ENCODE assay signal across 8 mouse cellular contexts in genomic region chr2:73584645-73585346, GRCm38 (mm10). TPM values are rescaled to one million over a fixed set of nuclear protein-coding genes. Genes with fewer than 3 reads are reported as not detected.
A peak's percentile ranks its signal among the peaks of the same experiment; 100 is the strongest.
DNase-seq lines count a peak whose midpoint lies in the region; ATAC-seq and TF ChIP-seq lines count a peak whose summit lies in the region.

No protein-coding gene starts in this region.

- peak; percentile 71 for DNase-seq in CD4-positive, CD25-positive, alpha-beta regulatory T cell, adult 2 months (ENCODE audit: low read depth, low spot score)
- DNase-seq in adrenal gland, postnatal 4 days (ENCODE audit: low spot score in 2 of 2), result peak; percentile 38 to 53
- peak; percentile 90 for DNase-seq in kidney, postnatal 0 days (ENCODE audit: low spot score)
- peak; percentile 68 for DNase-seq in lung, adult 2 months
- DNase-seq in thymus, postnatal 36 days, result peak; percentile 42 to 43

- peak; percentile 75 for TF ChIP-seq CTCF in kidney, postnatal 0 days (IDR thresholded peaks at IDR 0.05; ENCODE audit: low read depth)
- TF ChIP-seq CTCF in lung, adult 2 months (IDR thresholded peaks at IDR 0.05; ENCODE audit: insufficient read depth, low read length), result peak; percentile 65

- H3K4me1 ChIP-seq in embryonic facial prominence, embryonic 15.5 days, result peaks cover 22% of the 10 kb centered on the region
- peaks cover 13 to 33% of the 10 kb centered on the region in 2 experiments for H3K4me1 ChIP-seq in heart, embryonic 14.5 days (ENCODE audit: control insufficient read depth in 2 of 2, insufficient read depth in 2 of 2, low read length in 2 of 2)
- peaks cover 10% of the 10 kb centered on the region; the same call in 1 of the 2 replicates for H3K4me1 ChIP-seq in kidney, postnatal 0 days (replicated peaks; ENCODE audit: insufficient read depth, low read length)
- no peaks in the 10 kb centered on the region for H3K4me1 ChIP-seq in lung, adult 2 months (ENCODE audit: control insufficient read depth, insufficient read depth, low read length)
- H3K4me1 ChIP-seq in neural tube, embryonic 15.5 days, result peaks cover 17% of the 10 kb centered on the region

- no peaks in the 10 kb centered on the region for H3K9me3 ChIP-seq in embryonic facial prominence, embryonic 15.5 days (replicated peaks)
- no peaks in the 10 kb centered on the region for H3K9me3 ChIP-seq in heart, embryonic 14.5 days (ENCODE audit: control insufficient read depth, low read length)
- H3K9me3 ChIP-seq in kidney, postnatal 0 days (replicated peaks; ENCODE audit: low read length), result no peaks in the 10 kb centered on the region
- H3K9me3 ChIP-seq in neural tube, embryonic 15.5 days (replicated peaks), result no peaks in the 10 kb centered on the region

- 2% methylated on average over 18 of the region's 18 CpGs for WGBS in embryonic facial prominence, embryonic 15.5 days
- 2% methylated on average over 16 of the region's 18 CpGs for WGBS in heart, embryonic 14.5 days
- WGBS in kidney, postnatal 0 days, result 1% methylated on average over 18 of the region's 18 CpGs
- 2% methylated on average over 18 of the region's 18 CpGs for WGBS in lung, adult 2 months
- WGBS in neural tube, embryonic 15.5 days, result 2% methylated on average over 17 of the region's 18 CpGs

- ATAC-seq in embryonic facial prominence, embryonic 15.5 days (ENCODE audit: insufficient number of reproducible peaks, low FRiP score, low TSS enrichment, low read depth), result peak; percentile 77; the same call in 1 of the 2 replicates
- ATAC-seq in heart, embryonic 14.5 days (ENCODE audit: insufficient number of reproducible peaks, insufficient read depth, low FRiP score, low read depth), result peak; percentile 70
- peak; percentile 76 for ATAC-seq in kidney, postnatal 0 days (replicated peaks; ENCODE audit: low FRiP score, low read depth)
- ATAC-seq in neural tube, embryonic 15.5 days (ENCODE audit: low FRiP score), result peak; percentile 88

- H3K36me3 ChIP-seq in embryonic facial prominence, embryonic 15.5 days, result no peaks in the 10 kb centered on the region
- H3K36me3 ChIP-seq in heart, embryonic 14.5 days (ENCODE audit: control insufficient read depth, insufficient read depth, low read length), result no peaks in the 10 kb centered on the region
- H3K36me3 ChIP-seq in kidney, postnatal 0 days (ENCODE audit: insufficient read depth, low read length), result no peaks in the 10 kb centered on the region
- no peaks in the 10 kb centered on the region for H3K36me3 ChIP-seq in neural tube, embryonic 15.5 days

- TF ChIP-seq POLR2A in lung, adult 2 months (IDR thresholded peaks at IDR 0.05; ENCODE audit: borderline replicate concordance, extremely low read depth, low read depth, low read length), result peak; percentile 54; the same call in 1 of the 2 replicates

- peak overlapping the region; percentile 49 for H3K4me3 ChIP-seq in embryonic facial prominence, embryonic 15.5 days (replicated peaks)
- H3K4me3 ChIP-seq in heart, embryonic 14.5 days (ENCODE audit: control insufficient read depth in 1 of 2, insufficient read depth in 1 of 2, low read depth in 1 of 2, low read length in 2 of 2), result peak overlapping the region; percentile 44 to 63
- H3K4me3 ChIP-seq in kidney, postnatal 0 days (replicated peaks; ENCODE audit: low read depth, low read length), result peak overlapping the region; percentile 39
- peak overlapping the region; percentile 97 for H3K4me3 ChIP-seq in lung, adult 2 months (replicated peaks; ENCODE audit: extremely low read depth, low read depth, low read length)
- peak overlapping the region; percentile 41 for H3K4me3 ChIP-seq in neural tube, embryonic 15.5 days (replicated peaks)

- peaks cover 4% of the 10 kb centered on the region for H3K27me3 ChIP-seq in embryonic facial prominence, embryonic 15.5 days
- H3K27me3 ChIP-seq in heart, embryonic 14.5 days (ENCODE audit: control insufficient read depth, insufficient read depth, low read length), result no peaks in the 10 kb centered on the region
- H3K27me3 ChIP-seq in kidney, postnatal 0 days (ENCODE audit: insufficient read depth, low read length), result no peaks in the 10 kb centered on the region
- H3K27me3 ChIP-seq in neural tube, embryonic 15.5 days (replicated peaks), result 0 out of 2 replicates have a peak, but pooled peaks cover 4% of the 10 kb centered on the region

- H3K9ac ChIP-seq in embryonic facial prominence, embryonic 15.5 days, result 0 out of 2 replicates have a peak overlapping the region, but pooled peaks have one; percentile 15
- H3K9ac ChIP-seq in heart, embryonic 14.5 days (ENCODE audit: low read length), result peak overlapping the region; percentile 68
- H3K9ac ChIP-seq in kidney, postnatal 0 days (ENCODE audit: low read depth, low read length), result peak overlapping the region; percentile 49; the same call in 1 of the 2 replicates
- H3K9ac ChIP-seq in neural tube, embryonic 15.5 days (replicated peaks), result peak overlapping the region; percentile 26

- H3K4me2 ChIP-seq in embryonic facial prominence, embryonic 15.5 days (replicated peaks), result peak overlapping the region; percentile 60
- H3K4me2 ChIP-seq in heart, embryonic 14.5 days (ENCODE audit: low read length), result peak overlapping the region; percentile 73
- peak overlapping the region; percentile 59 for H3K4me2 ChIP-seq in kidney, postnatal 0 days (ENCODE audit: low read length)
- H3K4me2 ChIP-seq in neural tube, embryonic 15.5 days, result peak overlapping the region; percentile 61

- 0 out of 2 replicates have a peak overlapping the region, but pooled peaks have one; percentile 28 for H3K27ac ChIP-seq in embryonic facial prominence, embryonic 15.5 days (replicated peaks)
- no peak overlapping the region for H3K27ac ChIP-seq in heart, embryonic 14.5 days (replicated peaks in 1 of 2; ENCODE audit: control insufficient read depth in 1 of 2, insufficient read depth in 1 of 2, low read depth in 2 of 2, low read length in 2 of 2)
- peak overlapping the region; percentile 20; the same call in 1 of the 2 replicates for H3K27ac ChIP-seq in kidney, postnatal 0 days
- H3K27ac ChIP-seq in neural tube, embryonic 15.5 days (replicated peaks), result no peak overlapping the region

RNA-seq across cellular contexts. Expression of gene Chrna1, which starts 4.7 kb away (rescaled TPM):
- under 1 TPM; 0.56 to 0.87 TPM for total RNA-seq in adrenal gland, postnatal 4 days (2021)
- 14.1 and 19.8 TPM in 2 replicates for polyA plus RNA-seq in embryonic facial prominence, embryonic 15.5 days (2015; fragmentation: Nextera tagmentation; extraction: Ambion mirVana)
- polyA plus RNA-seq in heart, embryonic 14.5 days (2014; fragmentation: Nextera tagmentation; extraction: Ambion mirVana), result 0.09 TPM in 1 of 2 replicates, not detected in the other
- polyA plus RNA-seq in kidney, postnatal 0 days (2015; fragmentation: Nextera tagmentation; extraction: Ambion mirVana), result 0.11 and 0.15 TPM in 2 replicates
- polyA plus RNA-seq in lung, adult 2 months (2012; rRNA removed), result 0.66 TPM in 1 of 2 replicates, not detected in the other
- 0.73 and 0.78 TPM in 2 replicates for polyA plus RNA-seq in neural tube, embryonic 15.5 days (2015; fragmentation: Nextera tagmentation; extraction: Ambion mirVana)

RNA-seq across cellular contexts. Expression of gene Wipf1, which starts 55.3 kb away (rescaled TPM):
- 10 to 100 TPM; 20.4 to 22.1 TPM for total RNA-seq in adrenal gland, postnatal 4 days (2021)
- 17.5 and 20.0 TPM in 2 replicates for polyA plus RNA-seq in embryonic facial prominence, embryonic 15.5 days (2015; fragmentation: Nextera tagmentation; extraction: Ambion mirVana)
- polyA plus RNA-seq in heart, embryonic 14.5 days (2014; fragmentation: Nextera tagmentation; extraction: Ambion mirVana), result 7.0 and 7.6 TPM in 2 replicates
- 7.6 and 8.0 TPM in 2 replicates for polyA plus RNA-seq in kidney, postnatal 0 days (2015; fragmentation: Nextera tagmentation; extraction: Ambion mirVana)
- 23.1 and 23.8 TPM in 2 replicates for polyA plus RNA-seq in lung, adult 2 months (2012; rRNA removed)
- polyA plus RNA-seq in neural tube, embryonic 15.5 days (2015; fragmentation: Nextera tagmentation; extraction: Ambion mirVana), result 2.4 and 4.8 TPM in 2 replicates

Comparison
In these comparisons a context has a peak if more than half of its experiments do, and no peak if none do; other contexts are left out.
1. H3K27ac ChIP-seq: peak in embryonic facial prominence, embryonic 15.5 days (single experiment) and kidney, postnatal 0 days (single experiment); none in heart, embryonic 14.5 days (0 of 2) and neural tube, embryonic 15.5 days (single experiment).
2. H3K4me3 ChIP-seq: peak in every context shown above with its lines; median percentile 97 in lung, adult 2 months; 54 in heart, embryonic 14.5 days; 49 in embryonic facial prominence, embryonic 15.5 days; 41 in neural tube, embryonic 15.5 days; 39 in kidney, postnatal 0 days.
3. H3K9ac ChIP-seq: peak in every context shown above with its lines; median percentile 68 in heart, embryonic 14.5 days; 49 in kidney, postnatal 0 days; 26 in neural tube, embryonic 15.5 days; 15 in embryonic facial prominence, embryonic 15.5 days.
4. Peak in every context shown above with its lines, with median percentiles within 50 percentile points of each other: DNase-seq, ATAC-seq and H3K4me2 ChIP-seq.